Mouse (Mus musculus) spleen, adult 18-20 months (tissue): Measurements from ENCODE around the gene Thsd7b.
"Not testable (repeated sequence)": the region's sequence is repeated elsewhere in the genome, so short reads cannot be mapped to it uniquely, and the experiment has no call there.

Experiments used
- DNase-seq, 2 experiments: peaks; one replicate each; pipeline ENCODE4 v3.0.0; 2022; ENCODE audit warnings: mixed read lengths in 2 of 2

Thsd7b gene

DNA sequence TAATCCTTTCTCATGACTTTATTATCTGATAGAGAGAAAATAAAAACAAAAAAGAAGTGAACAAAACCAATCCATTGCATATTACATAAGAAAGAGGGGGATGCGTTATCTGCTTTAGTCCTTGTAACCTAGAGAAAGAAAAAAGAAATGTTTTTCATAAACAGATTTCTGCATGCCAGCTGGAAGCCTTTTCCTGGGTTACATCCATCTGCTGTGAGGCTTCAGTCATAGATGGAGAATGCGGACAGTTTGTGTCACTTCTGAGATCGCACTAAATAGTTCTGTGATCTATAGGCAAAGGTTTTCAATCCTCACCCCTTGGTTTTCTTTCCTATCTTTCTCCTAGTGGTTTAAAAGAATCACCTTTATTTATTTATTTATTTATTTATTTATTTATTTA lies 259.1 kb downstream of the Thsd7b start:
- DNase-seq = no peak

DNA sequence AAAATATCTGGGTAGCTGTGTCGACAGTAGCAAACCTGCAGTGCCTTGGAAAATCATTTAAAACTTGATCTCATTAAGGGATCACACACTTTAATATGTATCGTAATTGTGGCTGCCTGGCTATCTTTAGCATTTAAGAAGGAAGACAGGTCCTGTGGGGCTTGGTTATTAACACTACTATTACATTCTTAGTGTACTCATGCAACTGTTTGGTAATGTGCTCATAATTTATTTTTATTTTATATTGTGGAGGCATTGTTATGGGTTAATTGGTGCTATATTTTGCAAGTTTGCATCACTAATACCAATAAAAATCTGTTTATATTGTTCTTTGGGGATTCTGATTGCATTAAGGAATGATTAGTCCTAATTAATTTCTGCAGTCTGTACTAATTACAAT lies 265.4 kb downstream of the Thsd7b start:
- no peak for DNase-seq

DNA sequence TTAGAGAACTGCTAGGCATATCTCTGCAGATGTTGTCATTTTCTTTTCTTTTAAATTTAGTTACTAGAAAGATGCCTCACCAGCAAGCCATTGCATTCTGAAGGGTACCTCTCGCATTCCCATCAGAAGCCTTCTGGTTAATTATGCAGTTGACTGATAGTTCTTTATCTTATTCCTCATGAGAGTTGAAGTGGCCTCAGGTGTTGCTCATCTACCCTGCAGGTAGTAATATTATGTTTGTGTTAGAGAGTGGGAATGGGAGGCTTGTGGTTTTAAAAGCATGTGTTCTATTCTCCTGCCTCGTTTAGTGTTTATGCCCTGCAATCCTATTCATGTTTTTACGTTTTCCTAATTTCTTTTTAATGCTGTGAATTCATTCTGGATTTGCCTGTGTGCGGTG lies 265.9 kb downstream of the Thsd7b start:
- no peak for DNase-seq

DNA sequence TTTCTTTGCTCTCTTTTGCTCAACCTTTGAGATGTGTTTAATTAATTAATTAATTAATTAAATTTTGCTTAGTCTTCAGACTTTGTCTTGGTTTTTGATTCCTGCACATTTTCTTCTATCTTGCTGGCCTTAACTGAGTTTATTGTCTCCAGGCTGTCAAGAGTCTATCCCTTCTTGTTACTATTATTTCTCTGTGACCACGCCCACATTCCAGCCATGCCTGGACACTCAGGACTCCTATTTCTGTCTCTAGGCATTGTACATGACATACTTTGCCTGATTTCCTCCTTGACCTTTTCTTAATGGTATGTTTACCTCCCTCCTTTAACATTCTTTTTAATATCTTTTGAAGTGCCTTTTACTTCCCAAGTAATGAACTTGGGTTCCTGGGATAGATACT lies 267.6 kb downstream of the Thsd7b start:
- DNase-seq = no peak

DNA sequence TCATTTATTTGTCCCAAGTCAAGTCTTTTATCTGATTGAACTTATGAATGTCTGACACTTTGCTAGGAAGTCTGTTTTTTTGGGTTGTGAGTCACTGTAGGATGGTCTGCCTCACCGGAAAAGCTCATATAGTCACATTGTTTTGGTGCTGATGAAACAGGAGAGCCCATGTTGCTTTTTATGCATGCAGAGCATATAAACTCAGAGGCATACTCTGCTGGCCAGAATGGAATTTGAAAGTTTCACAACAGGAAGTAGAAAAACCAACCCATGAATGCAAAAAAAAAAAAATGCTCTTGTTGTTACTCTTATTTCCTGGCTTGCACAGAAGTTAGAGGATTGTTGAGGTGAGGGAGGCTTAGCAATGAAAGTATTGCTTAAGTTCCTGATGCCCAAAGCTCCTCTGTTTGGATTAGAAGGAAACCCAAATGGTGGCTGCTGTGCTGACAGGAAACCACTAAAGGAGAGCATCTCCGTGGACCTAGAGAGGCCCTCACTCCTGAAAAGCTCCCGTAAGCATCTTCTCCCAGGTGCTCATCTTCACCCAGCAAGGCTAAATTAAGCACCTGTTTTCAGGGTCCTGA lies 269.6 kb downstream of the Thsd7b start:
- DNase-seq = no peak

DNA sequence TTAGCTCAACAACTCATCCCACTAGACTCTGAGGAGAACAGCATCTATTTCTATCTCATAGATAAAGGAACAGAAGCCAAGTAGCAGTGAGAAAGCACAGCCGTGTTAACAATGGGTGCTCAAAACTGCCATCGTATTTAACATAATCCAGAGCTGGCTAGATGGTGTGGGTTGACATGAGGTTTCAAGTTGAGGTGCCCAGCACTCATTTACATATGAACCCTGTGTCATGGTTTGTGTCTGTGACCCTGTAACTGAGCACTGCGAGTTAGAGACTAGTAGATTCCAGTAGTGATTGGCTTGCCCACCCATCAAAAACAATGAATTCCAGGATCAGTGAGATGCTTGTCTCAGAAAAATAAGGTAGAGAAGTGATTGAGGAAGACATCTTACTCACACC lies 270.1 kb downstream of the Thsd7b start:
- no peak for DNase-seq

DNA sequence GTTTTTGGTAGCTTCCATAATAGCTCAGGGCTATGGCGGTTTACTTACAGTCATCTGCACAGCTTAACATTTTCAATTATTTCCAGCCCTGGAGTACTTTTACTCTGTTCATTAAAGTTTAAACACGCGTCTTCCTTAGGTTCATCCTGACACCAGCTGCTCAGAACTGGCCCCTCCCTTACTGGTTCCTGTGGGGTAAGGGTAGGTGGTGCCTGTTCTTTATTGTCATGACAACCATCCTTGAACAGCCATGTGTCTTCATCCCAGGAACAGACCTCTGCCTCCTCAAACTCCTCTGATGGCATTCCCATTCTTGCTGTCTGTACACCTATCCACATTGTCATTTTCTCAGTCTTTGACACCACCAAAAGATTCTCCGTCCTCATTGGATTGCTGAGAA lies 285.0 kb downstream of the Thsd7b start:
- no peak for DNase-seq

DNA sequence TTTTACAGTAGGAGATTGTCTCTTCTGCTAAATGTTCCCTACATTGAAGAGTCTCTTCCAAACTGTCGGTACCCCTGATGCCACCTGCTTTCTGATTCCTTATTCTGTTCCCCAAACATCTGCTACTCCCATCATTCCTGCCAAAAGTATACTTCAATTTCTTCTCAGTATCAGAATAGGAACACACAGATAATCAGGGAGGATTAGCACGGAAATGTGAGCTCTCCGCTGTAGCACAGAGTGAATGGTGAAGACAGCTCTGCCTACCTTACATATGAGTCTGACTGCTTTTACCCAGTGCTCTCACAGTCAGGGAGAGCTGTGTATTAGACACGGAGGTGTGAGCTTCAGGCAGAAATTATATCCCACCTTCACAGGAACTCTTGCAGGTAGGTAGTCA lies 286.0 kb downstream of the Thsd7b start:
- no peak for DNase-seq

DNA sequence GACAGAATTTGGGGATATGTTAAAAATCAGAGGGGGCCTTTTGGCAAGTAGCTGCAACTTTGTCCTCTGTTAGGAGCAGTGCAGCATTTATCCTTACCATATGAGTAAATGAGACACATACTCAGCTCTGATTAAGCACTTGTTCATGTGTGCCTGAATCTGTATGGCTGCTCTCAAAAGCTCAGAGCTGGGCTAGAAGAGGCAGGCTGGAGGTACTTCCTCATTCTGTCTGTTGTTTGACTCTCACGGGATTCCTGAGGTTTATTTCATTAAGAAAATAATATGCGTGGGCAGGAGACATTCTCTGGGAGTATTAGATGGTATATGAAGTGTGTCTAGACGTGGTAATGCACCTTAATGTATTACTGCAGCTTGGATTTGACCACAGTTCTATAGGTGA lies 286.7 kb downstream of the Thsd7b start:
- no peak for DNase-seq

DNA sequence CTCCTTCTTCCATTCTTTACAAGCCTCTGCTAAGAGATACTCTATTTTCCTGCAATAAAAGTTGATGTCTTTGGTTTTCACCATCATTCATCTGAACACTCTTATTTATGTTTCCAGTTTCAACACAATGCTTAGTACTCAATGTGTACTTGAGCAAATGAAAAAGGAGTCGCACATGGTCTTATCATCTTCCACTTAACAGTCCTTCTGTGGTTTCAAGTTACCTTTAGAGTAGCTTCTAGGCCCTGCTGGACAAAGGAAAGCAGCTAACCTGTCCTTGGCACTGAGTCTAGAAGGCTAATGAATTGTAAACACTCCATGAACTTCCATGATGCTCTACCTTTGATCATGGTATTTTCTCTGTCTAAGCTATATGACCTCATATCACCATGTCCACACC lies 289.6 kb downstream of the Thsd7b start:
- DNase-seq = no peak

DNA sequence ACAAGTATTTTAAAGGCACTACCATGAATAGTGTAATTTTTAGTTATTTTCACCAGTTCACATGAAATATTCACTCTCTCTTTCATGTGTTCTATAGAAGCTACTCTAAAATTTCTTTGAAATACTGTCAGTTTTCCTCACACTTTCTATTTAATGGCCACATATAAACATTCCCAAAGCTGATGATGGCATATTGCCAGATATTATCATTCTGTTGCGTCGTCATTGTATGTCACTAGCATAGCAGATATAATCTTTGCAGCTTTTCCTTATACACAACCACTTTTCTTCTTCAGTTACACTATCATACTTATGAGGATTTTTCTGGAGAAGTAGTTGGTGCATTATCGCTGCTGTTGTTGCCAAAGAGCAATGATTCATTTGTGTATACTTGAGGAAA lies 297.4 kb downstream of the Thsd7b start:
- no peak for DNase-seq

DNA sequence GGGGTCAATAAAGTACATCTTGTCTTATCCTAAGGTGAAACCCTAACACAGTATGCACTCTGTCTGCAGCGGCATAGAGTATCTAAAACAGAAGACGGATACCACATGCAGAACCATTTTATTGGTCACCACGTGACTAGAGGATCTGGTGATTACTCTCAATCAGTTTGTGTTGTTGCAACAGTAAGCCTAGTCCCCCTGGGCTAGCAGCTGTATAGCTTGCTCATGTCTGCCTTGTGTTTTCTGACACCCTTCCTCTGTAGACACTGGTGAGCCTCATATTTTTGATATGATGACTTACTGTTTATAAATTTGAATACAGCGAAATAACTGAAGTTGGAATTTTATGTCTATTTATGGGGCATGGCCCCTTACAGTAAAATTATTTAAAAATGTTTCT lies 306.9 kb downstream of the Thsd7b start:
- DNase-seq = no peak

DNA sequence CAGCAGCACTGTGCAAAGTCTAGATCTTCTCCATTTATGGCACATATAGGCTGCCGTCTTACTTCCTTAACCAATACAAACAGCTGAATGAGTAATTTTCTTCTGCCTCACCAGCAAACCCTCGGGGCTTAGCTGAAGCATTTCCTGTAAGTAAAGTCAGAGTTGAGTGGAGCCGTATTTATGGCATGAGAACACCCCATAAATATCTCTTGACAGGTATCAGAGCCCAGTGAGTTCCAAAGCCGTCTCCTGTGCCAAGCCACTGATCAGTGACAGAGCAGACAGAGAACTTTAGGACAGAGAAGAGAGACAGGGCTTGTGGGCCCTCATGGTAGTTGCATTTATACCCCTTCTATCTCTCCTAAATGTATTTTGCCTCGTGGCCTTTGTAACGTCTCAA lies 313.5 kb downstream of the Thsd7b start:
- no peak for DNase-seq

DNA sequence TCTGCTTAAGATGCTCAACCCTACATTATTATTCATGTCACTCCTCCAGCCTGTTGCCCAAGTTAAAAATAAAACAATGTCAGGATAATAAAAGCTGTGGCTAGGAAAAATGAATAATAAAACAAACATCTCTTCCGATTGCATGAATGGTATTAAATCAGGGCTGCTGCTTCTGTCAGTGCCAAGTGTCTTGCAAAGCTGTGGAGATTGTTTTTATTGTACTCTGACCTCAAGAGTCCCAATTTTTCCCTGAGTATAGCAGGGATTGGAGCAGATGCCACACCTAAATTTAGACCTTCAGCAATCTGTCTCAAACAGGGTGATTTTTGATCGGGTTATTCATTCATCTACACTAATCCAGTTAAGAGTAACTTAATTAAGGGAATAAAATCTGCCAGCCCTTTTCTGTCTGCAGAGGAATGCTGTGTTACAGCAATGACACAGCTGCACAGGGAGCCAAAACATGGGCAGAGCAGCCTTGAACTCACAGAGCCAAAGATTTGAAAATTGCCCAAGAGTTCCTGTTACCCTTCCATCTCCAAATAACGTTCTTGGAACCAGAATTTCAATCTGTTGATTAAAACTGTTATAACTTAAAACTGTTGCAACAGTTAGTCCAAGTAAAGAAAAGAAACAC lies 316.4 kb downstream of the Thsd7b start:
- DNase-seq = no peak

DNA sequence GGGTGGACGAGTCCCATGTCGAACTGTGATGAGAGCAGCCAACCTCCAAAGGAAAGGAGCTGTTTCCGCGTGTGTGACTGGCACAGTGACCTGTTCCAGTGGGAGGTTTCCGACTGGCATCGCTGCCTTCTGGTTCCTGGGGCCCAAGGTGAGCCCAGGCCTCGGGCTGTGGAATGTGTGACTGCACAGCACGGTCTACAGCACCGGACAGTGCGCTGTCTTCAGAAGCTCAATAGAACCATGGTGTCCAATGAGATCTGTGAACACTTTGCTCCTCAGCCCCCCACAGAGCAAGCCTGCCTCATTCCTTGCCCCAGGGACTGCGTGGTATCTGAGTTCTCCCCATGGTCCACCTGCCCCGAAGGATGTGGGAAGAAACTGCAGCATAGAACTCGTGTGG lies 322.3 kb downstream of the Thsd7b start:
- DNase-seq = no peak

DNA sequence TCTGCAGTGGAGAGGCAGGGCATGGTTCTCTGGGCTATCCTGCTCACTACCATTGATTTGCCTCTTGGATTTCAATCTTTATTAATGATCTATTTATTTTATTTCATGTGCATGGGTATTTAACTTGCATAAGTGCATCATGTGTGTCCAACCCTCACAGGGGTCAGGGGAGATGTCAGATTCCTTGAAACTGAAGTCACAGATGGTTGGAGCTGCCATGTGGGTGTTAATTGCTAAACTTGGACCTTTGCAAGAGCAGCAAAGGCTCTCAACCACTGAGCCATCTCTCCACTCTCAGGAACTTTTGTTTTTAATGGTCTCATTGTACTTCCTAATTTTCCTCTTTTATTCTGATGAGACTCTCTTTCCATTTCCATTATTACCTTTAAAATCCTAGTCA lies 327.8 kb downstream of the Thsd7b start:
- DNase-seq = no peak

DNA sequence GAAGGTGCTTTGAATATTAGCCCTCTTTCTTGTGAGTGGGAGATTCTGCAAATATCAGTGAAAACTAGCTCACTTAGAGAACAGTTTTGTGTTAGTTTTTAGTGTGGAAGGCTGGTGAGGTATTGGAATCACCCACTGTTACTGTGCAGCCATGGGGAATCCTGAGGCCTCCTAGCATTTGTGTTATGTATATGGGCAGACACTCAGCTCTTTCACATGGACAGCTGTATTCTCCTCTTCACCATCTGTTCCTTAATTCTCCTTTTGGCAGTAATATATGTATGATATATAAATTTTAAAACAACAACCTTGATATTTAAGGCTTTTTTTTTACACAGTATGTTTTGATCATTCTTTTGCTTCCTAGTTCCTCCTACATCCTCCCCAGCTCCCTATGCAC lies 329.2 kb downstream of the Thsd7b start:
- no peak for DNase-seq

DNA sequence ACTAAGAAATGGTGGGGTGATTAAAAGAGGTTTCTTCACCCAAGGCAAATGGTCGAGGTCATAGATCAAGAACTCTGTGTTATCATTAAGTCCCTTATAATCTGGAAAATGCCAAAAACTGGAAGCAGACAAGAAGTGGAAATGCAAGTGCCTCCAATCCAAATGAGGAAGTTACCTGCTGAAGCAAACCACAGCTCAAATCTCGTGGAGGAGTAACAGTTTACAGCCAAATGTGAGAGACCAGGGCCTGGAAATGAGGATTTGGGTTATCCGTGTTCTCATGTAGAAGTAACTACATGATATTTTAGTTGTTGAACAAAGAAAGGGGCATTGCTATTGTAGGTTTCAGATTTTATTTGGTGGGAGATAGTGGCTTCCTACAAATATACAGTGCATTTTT lies 335.3 kb downstream of the Thsd7b start:
- DNase-seq = no peak

DNA sequence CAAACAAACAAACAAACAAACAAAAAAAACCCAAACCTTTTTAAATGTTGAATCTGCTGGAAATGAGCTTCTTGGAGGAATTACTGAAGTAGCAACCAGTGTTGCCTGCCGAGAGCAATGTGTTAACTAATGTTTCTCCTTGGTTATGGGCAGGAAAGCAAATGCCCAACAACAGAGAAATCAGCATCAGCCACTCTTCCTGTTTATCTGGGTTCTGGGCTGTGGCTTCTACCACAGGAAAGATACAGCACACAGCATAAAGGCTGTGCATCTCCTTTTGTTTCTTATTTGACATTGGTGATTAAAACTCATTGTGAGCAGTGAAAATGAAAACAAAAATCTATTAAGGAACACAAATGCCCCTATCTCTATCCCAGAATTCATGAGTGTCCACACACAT lies 343.0 kb downstream of the Thsd7b start:
- DNase-seq = no peak

DNA sequence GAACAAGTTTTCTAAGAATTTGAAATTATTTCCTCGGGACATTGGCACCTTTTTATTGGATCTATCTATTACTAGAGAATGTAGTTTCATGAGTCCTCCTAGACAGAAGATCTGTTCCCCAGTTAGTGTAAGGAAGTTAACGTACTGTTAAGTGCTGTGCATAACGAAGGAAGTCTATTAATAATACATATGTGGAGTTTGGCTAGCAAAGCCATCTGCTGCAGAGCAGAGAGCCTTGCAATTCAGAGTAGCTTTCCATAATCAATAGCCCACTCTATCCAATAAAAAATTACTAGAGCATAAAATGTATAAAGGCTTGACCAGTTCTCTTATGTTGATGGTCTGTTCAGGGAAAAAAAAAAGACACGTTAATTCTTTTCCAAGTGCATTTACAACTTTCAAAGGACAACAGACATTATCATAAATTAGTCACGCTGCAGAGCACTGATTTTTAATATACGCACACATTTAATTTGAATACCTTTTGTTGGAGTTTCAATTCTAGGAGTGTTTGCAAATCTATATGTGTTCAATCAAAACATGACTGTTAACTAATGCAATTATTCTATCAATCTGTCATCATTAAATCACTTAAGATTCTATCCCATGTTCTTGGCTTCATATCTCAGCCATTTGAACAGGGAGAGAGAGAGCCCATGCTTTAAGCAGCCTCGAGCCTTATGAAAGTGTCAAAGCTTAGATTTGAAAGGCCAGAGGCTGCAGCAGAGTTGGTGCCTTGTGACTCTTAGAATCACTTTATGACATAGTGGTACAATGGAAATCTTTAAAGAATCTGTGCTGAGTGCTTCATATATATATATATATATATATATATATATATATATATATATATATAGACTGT lies 346.6 kb downstream of the Thsd7b start:
- no peak for DNase-seq

DNA sequence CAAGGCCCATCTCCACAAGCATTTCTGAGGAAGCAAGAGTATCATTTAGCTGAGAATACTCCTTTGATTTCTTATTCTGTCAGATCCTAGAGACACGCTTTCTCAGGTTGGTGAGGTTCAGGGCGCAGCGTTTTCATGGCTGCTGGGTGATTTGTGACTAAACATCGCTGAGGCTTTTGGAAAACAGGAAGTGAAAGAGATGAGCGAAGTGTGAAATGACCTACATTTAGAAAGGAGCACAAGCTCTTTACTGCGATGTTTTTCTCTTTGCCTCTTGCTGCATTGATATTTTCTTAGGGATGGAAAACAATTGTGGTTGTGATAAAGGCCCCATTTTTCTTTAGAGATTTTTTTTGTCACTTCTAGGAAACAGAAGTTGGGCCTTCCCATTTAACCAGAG lies 351.4 kb downstream of the Thsd7b start:
- DNase-seq = no peak

DNA sequence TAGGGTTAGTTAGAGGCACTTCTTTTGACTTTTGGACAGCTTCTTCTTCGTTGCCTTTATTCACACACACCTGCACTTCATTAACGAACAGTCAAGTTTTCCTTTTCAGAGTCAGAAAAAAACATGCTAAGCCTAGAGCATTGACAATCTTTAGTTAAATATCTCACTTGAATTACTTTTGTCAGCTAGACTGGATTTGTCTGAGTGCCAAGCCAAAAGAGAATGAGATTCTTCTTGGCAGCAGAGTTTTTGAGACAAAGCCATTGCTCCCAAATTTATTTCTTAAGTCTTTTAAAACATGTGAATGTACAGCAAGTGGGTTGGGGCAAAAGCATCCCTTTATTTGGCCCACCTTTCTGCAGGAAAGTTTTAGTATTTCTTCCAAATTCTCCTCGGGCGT lies 362.0 kb downstream of the Thsd7b start:
- DNase-seq = no peak

DNA sequence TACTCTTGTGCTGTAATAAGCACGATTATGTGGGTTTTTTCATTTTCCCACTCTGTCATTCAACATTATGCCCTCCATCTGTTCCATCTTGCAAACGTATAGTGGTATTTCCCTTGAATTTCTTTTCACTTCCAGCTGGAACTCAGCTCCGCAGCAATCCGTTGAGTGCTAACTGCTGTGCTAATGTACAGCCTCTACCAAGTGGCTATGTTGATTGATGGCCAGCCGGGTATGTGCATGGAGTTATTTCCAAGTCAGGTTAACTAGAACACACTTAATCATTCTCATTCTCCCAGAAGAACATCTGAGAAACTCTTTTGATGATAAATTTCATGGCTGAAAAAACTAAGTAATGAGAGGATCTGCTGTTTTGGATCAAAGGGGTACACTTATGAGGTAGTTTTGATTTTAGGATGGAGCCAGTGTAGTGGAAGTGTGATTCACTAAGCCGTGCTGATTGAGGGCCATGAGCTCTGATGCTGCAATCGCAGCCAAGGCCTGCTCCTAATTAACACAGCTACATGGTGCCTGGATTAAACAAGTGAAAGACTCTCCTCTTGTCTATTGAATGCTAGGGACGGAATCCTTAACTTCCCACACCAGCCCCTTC lies 371.3 kb downstream of the Thsd7b start:
- no peak for DNase-seq

DNA sequence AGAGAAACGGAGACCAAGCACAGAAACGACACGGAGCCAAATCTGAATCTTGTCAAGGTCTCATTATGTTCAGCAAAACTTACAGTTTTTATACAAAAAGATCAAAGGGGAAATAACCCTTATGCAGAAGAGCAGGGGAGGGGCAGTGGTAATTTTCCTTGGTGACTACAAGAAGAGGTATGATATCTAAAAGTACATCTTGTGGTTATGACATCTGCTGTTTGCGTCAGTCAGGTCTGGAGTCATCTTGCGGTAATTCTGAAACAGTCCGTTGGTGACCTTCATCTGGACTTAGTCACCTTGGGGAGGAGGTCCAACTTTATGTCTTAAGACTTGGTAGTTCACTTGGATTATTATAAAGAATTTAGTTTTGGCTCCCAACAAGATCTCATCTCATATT lies 378.3 kb downstream of the Thsd7b start:
- DNase-seq = not testable (repeated sequence)
